Mouse (Mus musculus): ENCODE measurements around the gene Gm28230. TPM values are rescaled to one million over a fixed set of nuclear protein-coding genes. Genes with fewer than 3 reads are reported as not detected.

Gene Gm28230
- polyA plus RNA-seq, 1 experiment: 0.10 TPM

GRCm38 (mm10) chr2:74686988-74687697, 39.4 kb upstream of the Gm28230 start:
- TF ChIP-seq CTCF (IDR thresholded peaks at IDR 0.05; ENCODE audit: extremely low read depth, insufficient read length, insufficient replicate concordance, low read depth, low read length) (no peak), POLR2A (IDR thresholded peaks at IDR 0.05; ENCODE audit: low read depth, low read length) (no peak)
- WGBS: 4% methylated on average over 27 of the region's 27 CpGs
- H3K4me3 ChIP-seq (ENCODE audit: low read depth, low read length): no peak overlapping the region
- peaks cover 71% of the 10 kb centered on the region for H3K27me3 ChIP-seq (ENCODE audit: control insufficient read depth, insufficient read depth, low read length)
- no peak overlapping the region for H3K27ac ChIP-seq (ENCODE audit: insufficient read depth, low read depth, low read length)
- H3K36me3 ChIP-seq (ENCODE audit: control insufficient read depth, insufficient read depth, low read length): no peaks in the 10 kb centered on the region
- H3K4me1 ChIP-seq (ENCODE audit: control insufficient read depth, insufficient read depth, insufficient read length, low read length): no peaks in the 10 kb centered on the region; the same call in 1 of the 2 replicates

- Histone ChIP-seq H3K4me3 (ENCODE audit: low read depth, low read length) (no peak overlapping the region), H3K4me1 (ENCODE audit: control insufficient read depth, insufficient read depth, insufficient read length, low read length) (no peaks in the 10 kb centered on the region; the same call in 1 of the 2 replicates), H3K27ac (ENCODE audit: insufficient read depth, low read depth, low read length) (no peak overlapping the region), H3K36me3 (ENCODE audit: control insufficient read depth, insufficient read depth, low read length) (no peaks in the 10 kb centered on the region), H3K27me3 (ENCODE audit: control insufficient read depth, insufficient read depth, low read length) (peaks cover 71% of the 10 kb centered on the region)
- TF ChIP-seq CTCF (IDR thresholded peaks at IDR 0.05; ENCODE audit: extremely low read depth, insufficient read length, insufficient replicate concordance, low read depth, low read length): no peak
- TF ChIP-seq POLR2A (IDR thresholded peaks at IDR 0.05; ENCODE audit: low read depth, low read length): no peak
- 5% methylated on average over 31 of the region's 31 CpGs for WGBS
Measured at GRCm38 (mm10) chr2:74687698-74688555, 38.6 kb upstream of the Gm28230 start.

- H3K27ac ChIP-seq (ENCODE audit: insufficient read depth, low read depth, low read length): no peak overlapping the region
- no peak overlapping the region for H3K4me3 ChIP-seq (ENCODE audit: low read depth, low read length)
- TF ChIP-seq POLR2A (IDR thresholded peaks at IDR 0.05; ENCODE audit: low read depth, low read length) (no peak), CTCF (IDR thresholded peaks at IDR 0.05; ENCODE audit: extremely low read depth, insufficient read length, insufficient replicate concordance, low read depth, low read length) (no peak)
Measured at GRCm38 (mm10) chr2:74688795-74689573, 37.5 kb upstream of the Gm28230 start.

GRCm38 (mm10) chr2:74689574-74690337, 36.8 kb upstream of the Gm28230 start:
- H3K27me3 ChIP-seq (ENCODE audit: control insufficient read depth, insufficient read depth, low read length): peaks cover 67% of the 10 kb centered on the region
- H3K4me3 ChIP-seq (ENCODE audit: low read depth, low read length): no peak overlapping the region
- no peaks in the 10 kb centered on the region for H3K36me3 ChIP-seq (ENCODE audit: control insufficient read depth, insufficient read depth, low read length)
- WGBS: 5% methylated on average over 24 of the region's 24 CpGs
- H3K27ac ChIP-seq (ENCODE audit: insufficient read depth, low read depth, low read length): no peak overlapping the region
- H3K4me1 ChIP-seq (ENCODE audit: control insufficient read depth, insufficient read depth, insufficient read length, low read length): no peaks in the 10 kb centered on the region; the same call in 1 of the 2 replicates
- TF ChIP-seq CTCF (IDR thresholded peaks at IDR 0.05; ENCODE audit: extremely low read depth, insufficient read length, insufficient replicate concordance, low read depth, low read length) (no peak), POLR2A (IDR thresholded peaks at IDR 0.05; ENCODE audit: low read depth, low read length) (no peak)

More at GRCm38 (mm10) chr2:74688795-74689573, 37.5 kb upstream of the Gm28230 start:
- H3K27me3 ChIP-seq (ENCODE audit: control insufficient read depth, insufficient read depth, low read length): peaks cover 70% of the 10 kb centered on the region
- H3K4me1 ChIP-seq (ENCODE audit: control insufficient read depth, insufficient read depth, insufficient read length, low read length): no peaks in the 10 kb centered on the region; the same call in 1 of the 2 replicates
- no peaks in the 10 kb centered on the region for H3K36me3 ChIP-seq (ENCODE audit: control insufficient read depth, insufficient read depth, low read length)
- 9% methylated on average over 12 of the region's 12 CpGs for WGBS

- 16% methylated on average over 8 of the region's 8 CpGs for WGBS
- H3K27me3 ChIP-seq (ENCODE audit: control insufficient read depth, insufficient read depth, low read length): peaks cover 73% of the 10 kb centered on the region
- H3K4me1 ChIP-seq (ENCODE audit: control insufficient read depth, insufficient read depth, insufficient read length, low read length): no peaks in the 10 kb centered on the region; the same call in 1 of the 2 replicates
- TF ChIP-seq POLR2A (IDR thresholded peaks at IDR 0.05; ENCODE audit: low read depth, low read length) (no peak), CTCF (IDR thresholded peaks at IDR 0.05; ENCODE audit: extremely low read depth, insufficient read length, insufficient replicate concordance, low read depth, low read length) (no peak)
- H3K4me3 ChIP-seq (ENCODE audit: low read depth, low read length): no peak overlapping the region
- no peak overlapping the region for H3K27ac ChIP-seq (ENCODE audit: insufficient read depth, low read depth, low read length)
- no peaks in the 10 kb centered on the region for H3K36me3 ChIP-seq (ENCODE audit: control insufficient read depth, insufficient read depth, low read length)
Measured at GRCm38 (mm10) chr2:74690338-74690716, 36.2 kb upstream of the Gm28230 start.
